Mouse (Mus musculus) kidney, adult 2 months (tissue): Measurements from ENCODE around the gene Sardh. TPM values are rescaled to one million over a fixed set of nuclear protein-coding genes. Genes with fewer than 3 reads are reported as not detected.

Experiments used
- DNase-seq: peaks from one replicate; pipeline ENCODE4 v3.0.0; 2021
- H3K27ac ChIP-seq: fragments of 200-500 bp; 2 replicates; pipeline ENCODE4 v1.5.1; 2012; ENCODE audit warnings: low read depth, low read length, control low read depth, inconsistent platforms; ENCODE audit not compliant: insufficient read depth
- H3K27me3 ChIP-seq: fragments of 200-500 bp; replicated peaks from 2 replicates; pipeline ENCODE4 v1.6.1; 2012; ENCODE audit warnings: mild to moderate bottlenecking, moderate library complexity, low read length, inconsistent platforms; ENCODE audit not compliant: control insufficient read depth, insufficient read depth
- H3K36me3 ChIP-seq: fragments of 200-500 bp; 2 replicates; pipeline ENCODE4 v1.6.1; 2012; ENCODE audit warnings: mild to moderate bottlenecking, moderate library complexity, low read length, inconsistent platforms; ENCODE audit not compliant: control insufficient read depth, insufficient read depth
- H3K4me1 ChIP-seq: fragments of 200-500 bp; 2 replicates; pipeline ENCODE4 v1.6.1; 2011; ENCODE audit warnings: low read length; ENCODE audit not compliant: control insufficient read depth, insufficient read depth
- H3K4me3 ChIP-seq: fragments of 200-500 bp; 2 replicates; pipeline ENCODE4 v1.5.1; 2011; ENCODE audit warnings: mild to moderate bottlenecking, low read depth, low read length, control low read depth; ENCODE audit not compliant: insufficient read depth
- CTCF ChIP-seq: fragments of 200-500 bp; conservative IDR thresholded peaks from 2 replicates; pipeline ENCODE4 v1.5.1; 2011; ENCODE audit warnings: low read depth, mild to moderate bottlenecking, control low read depth, low read length, moderate library complexity, mixed read lengths; ENCODE audit not compliant: insufficient read depth, insufficient read length
- POLR2A ChIP-seq: fragments of 200-500 bp; IDR thresholded peaks from one replicate; pipeline ENCODE4 v1.6.1; 2011; ENCODE audit warnings: low read depth, low read length, control low read depth
- WGBS: fragments of 180-500 bp; shearing (Covaris S2); methylation state at CpG from one replicate; pipeline ENCODE4 v1.1.7; 2018; 5-methylcytosine and 5-hydroxymethylcytosine counted together
- polyA plus RNA-seq: library from polyadenylated mRNA; depleted of rRNA; stranded (reverse); fragments of >200 nt; gene quantifications from 2 replicates; pipeline ENCODE4 v1.2.3, GENCODE M21; 2012

Gene Sardh
- polyA plus RNA-seq, 1 experiment = 232 TPM

- H3K36me3 ChIP-seq = no peaks in the 10 kb centered on the region
- 7% methylated on average over 7 of the region's 7 CpGs for WGBS
These were observed 1.2 kb downstream of the Sardh start for GRCm38 (mm10) chr2:27246712-27247486.

GRCm38 (mm10) chr2:27245947-27246346 lies 2.2 kb downstream of the Sardh start:
- Histone ChIP-seq H3K27ac (peak overlapping the region; percentile 34), H3K4me1 (peaks cover 21% of the 10 kb centered on the region), H3K4me3 (peak overlapping the region; percentile 43), H3K27me3 (no peaks in the 10 kb centered on the region), H3K36me3 (no peaks in the 10 kb centered on the region)
- no peak for TF ChIP-seq POLR2A
- no peak for TF ChIP-seq CTCF
- 39% methylated on average over 7 of the region's 7 CpGs for WGBS
- DNase-seq = peak; percentile 15

More at GRCm38 (mm10) chr2:27246712-27247486, 1.2 kb downstream of the Sardh start:
- H3K27me3 ChIP-seq = no peaks in the 10 kb centered on the region
- peak overlapping the region; percentile 43; the same call in 1 of the 2 replicates for H3K4me3 ChIP-seq
- peaks cover 21% of the 10 kb centered on the region for H3K4me1 ChIP-seq
- H3K27ac ChIP-seq = peak overlapping the region; percentile 96
- TF ChIP-seq POLR2A = peak; percentile 36
- 0 out of 2 replicates have a peak, but pooled peaks have one; percentile 23 for TF ChIP-seq CTCF
- DNase-seq = peak; percentile 97

DNA sequence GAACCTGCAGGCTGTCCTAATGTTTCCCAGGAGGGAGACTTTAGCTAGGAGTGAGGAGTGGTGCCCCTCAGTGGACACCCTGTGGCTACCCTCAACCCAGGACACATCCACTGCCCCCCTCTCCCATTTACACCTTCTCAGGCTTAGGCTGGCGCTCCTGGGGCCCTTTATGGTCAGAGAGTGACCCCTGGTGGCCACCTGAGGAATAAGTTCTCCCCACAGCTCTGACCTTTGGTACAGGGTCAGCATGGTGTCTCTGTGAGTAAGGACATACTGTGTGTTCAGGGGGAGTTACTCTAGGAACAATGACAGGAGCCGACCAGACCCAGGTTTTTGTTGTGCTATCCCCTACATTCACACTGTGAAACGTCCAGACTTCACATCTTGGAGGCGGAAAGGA lies 10.8 kb downstream of the Sardh start:
- no peaks in the 10 kb centered on the region for H3K27me3 ChIP-seq
- DNase-seq = peak; percentile 68
- H3K27ac ChIP-seq = no peak overlapping the region
- 45% methylated on average over 4 of the region's 4 CpGs for WGBS
- no peak for TF ChIP-seq POLR2A
- peak; percentile 82 for TF ChIP-seq CTCF
- no peak overlapping the region for H3K4me3 ChIP-seq
- H3K36me3 ChIP-seq = no peaks in the 10 kb centered on the region
- no peaks in the 10 kb centered on the region for H3K4me1 ChIP-seq

DNA sequence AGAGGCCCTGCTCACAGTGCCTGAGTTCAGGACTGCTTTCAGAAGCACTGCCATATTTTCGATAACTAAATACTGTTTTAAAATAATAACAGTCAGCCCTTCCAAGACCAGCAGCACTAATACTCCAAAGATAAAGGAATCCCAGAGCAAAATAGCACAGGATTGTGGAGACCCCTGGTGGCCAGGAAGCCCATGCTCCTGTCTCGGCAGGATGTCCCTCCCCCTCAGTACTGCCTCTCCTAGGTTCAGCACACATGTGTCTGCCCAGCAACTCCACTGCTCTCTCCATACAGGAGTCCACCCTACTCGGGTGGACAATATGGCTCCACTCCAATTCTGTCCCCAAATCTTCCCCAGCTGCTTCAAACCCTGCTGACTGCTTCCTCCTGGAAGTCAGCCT lies 12.4 kb downstream of the Sardh start:
- Histone ChIP-seq H3K4me1 (no peaks in the 10 kb centered on the region), H3K27ac (no peak overlapping the region), H3K4me3 (no peak overlapping the region), H3K36me3 (no peaks in the 10 kb centered on the region), H3K27me3 (no peaks in the 10 kb centered on the region)
- DNase-seq = peak; percentile 45
- 33% methylated on average over 3 of the region's 3 CpGs for WGBS
- TF ChIP-seq CTCF = peak; percentile 53
- TF ChIP-seq POLR2A = no peak

GRCm38 (mm10) chr2:27232376-27232775 lies 15.8 kb downstream of the Sardh start:
- Histone ChIP-seq H3K4me3 (no peak overlapping the region), H3K4me1 (no peaks in the 10 kb centered on the region), H3K36me3 (no peaks in the 10 kb centered on the region), H3K27me3 (no peaks in the 10 kb centered on the region), H3K27ac (0 out of 2 replicates have a peak overlapping the region, but pooled peaks have one; percentile 8)
- no peak for TF ChIP-seq CTCF
- TF ChIP-seq POLR2A = no peak
- DNase-seq = peak; percentile 16
- 47% methylated on average over 7 of the region's 7 CpGs for WGBS

DNA sequence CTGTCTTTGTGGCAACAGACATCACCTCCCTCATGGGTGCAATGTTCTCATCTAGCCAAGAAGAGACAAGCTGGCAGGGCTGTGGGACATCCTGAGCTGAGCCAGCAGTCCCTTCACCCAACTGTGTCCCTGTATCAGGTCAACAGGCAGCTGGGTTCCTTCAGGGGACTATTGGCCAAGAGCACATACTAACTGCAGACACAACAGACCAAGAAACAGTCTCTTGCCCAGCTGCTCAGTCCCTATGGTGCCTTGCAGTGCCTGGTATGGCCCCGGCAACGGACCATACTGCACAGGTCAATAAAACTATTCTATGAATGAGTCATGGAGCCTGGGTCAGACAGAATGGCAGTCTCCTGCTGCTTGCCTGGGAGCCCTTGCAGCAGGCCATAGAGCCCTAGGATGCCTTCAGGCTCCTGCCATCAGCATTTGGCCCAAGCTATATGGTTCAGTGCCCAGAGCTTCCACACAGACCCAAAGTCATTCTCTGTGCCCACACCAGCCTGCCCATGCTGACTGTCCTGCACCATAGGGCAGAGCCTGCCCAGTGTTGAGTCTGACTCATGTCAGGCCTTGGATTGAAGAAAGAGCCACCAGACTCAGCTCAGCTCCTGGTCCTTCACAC lies 18.5 kb downstream of the Sardh start:
- TF ChIP-seq CTCF (no peak), POLR2A (no peak)
- Histone ChIP-seq H3K27ac (no peak overlapping the region), H3K27me3 (no peaks in the 10 kb centered on the region), H3K36me3 (no peaks in the 10 kb centered on the region; the same call in none of the 2 replicates), H3K4me3 (no peak overlapping the region), H3K4me1 (no peaks in the 10 kb centered on the region)
- no peak for DNase-seq
- 79% methylated on average over 2 of the region's 2 CpGs for WGBS
